ENCODE assay signal across 8 mouse cellular contexts in the genomic region with DNA sequence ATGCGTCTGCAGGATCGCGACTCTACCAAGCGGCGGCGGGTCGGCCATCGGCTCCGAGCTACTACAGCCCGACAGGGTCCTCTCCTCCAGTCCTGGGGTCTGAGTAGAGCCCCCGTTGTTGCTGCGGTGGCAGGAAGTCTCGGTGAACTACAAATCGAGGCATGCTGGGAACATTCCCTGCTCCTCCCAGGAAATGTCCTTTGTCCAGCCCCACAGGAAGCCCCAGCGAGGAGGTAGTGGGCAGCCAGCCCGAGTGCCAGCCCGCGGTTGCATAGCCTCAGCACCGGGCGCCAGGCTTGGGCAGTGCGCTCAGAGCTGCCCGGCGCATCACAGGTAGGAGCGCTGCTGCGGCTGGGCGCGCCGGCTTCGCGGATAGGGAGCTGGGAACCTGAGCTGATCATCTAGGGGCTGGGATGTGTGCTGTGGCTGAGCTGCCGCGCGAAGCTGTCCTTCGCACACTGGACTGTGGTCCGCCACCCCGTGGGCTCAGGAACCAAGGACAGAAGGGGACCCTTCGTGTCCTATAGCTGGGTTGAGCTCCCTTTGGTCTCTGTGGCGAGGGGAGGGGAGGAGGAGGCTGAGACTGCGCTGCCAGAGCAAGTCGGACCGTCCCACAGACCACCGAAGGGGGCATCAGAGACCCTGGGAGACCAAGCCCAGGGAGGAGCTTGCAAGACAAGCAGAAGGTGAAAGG. TPM values are rescaled to one million over a fixed set of nuclear protein-coding genes. Genes with fewer than 3 reads are reported as not detected.
DNase-seq lines count a peak whose midpoint lies in the region; ATAC-seq and TF ChIP-seq lines count a peak whose summit lies in the region.

Gene Zfp697, plus strand, starts transcription at position 216 of the 694 bp plus-strand sequence.

- H3K4me1 ChIP-seq in hindbrain, embryonic 14.5 days (replicated peaks; ENCODE audit: control insufficient read depth, insufficient read depth, low read length) = peaks cover 25% of the 10 kb centered on the region

- peak within 1 kb of the TSS; percentile 84 for H3K4me2 ChIP-seq in hindbrain, embryonic 14.5 days (replicated peaks)

- peak; percentile 85 to 94 for DNase-seq in adrenal gland, adult (ENCODE audit: inconsistent age in 2 of 2, low spot score in 1 of 2)
- DNase-seq in cerebellum, postnatal 36 days = peak; percentile 89 to 91
- peak; percentile 86 for DNase-seq in gastrocnemius, adult 2 months
- DNase-seq in hindbrain, embryonic 14.5 days (ENCODE audit: low spot score) = peak; percentile 78
- DNase-seq in layer of hippocampus, postnatal 25 days (ENCODE audit: extremely low spot score in 1 of 2, low spot score in 1 of 2) = peak; percentile 69 to 74
- peak; percentile 88 for DNase-seq in lung, postnatal 10 days
- DNase-seq in retina, adult 2 months (ENCODE audit: low read depth, low spot score) = peak; percentile 6
- no peak for DNase-seq in spleen, adult 12 weeks (ENCODE audit: low spot score)

- under 1% methylated on average over 42 of the region's 42 CpGs for WGBS in hindbrain, embryonic 14.5 days

- peak within 1 kb of the TSS; percentile 79 for H3K27ac ChIP-seq in gastrocnemius, adult 2 months
- peak within 1 kb of the TSS; percentile 84 for H3K27ac ChIP-seq in hindbrain, embryonic 14.5 days

- H3K36me3 ChIP-seq in hindbrain, embryonic 14.5 days (replicated peaks; ENCODE audit: control insufficient read depth, insufficient read depth) = no peaks in the 10 kb centered on the region

- intact Hi-C loops in gastrocnemius, adult 2 months (cut with DNase I) = loop anchor here (5.0 kb wide), 1 partner anchor 35 kb away; no protein-coding TSS in a partner anchor

- ATAC-seq in hindbrain, embryonic 14.5 days (ENCODE audit: low FRiP score) = peak; percentile 95

- TF ChIP-seq CTCF in gastrocnemius, adult 2 months (IDR thresholded peaks at IDR 0.05) = no peak

- H3K9ac ChIP-seq in hindbrain, embryonic 14.5 days = peak within 1 kb of the TSS; percentile 74

- H3K9me3 ChIP-seq in hindbrain, embryonic 14.5 days (ENCODE audit: control insufficient read depth, low read length) = no peaks in the 10 kb centered on the region

- no peaks in the 10 kb centered on the region for H3K27me3 ChIP-seq in hindbrain, embryonic 14.5 days (ENCODE audit: control insufficient read depth, insufficient read depth, low read length)

- H3K4me3 ChIP-seq in gastrocnemius, adult 2 months = peak within 1 kb of the TSS; percentile 86
- peak within 1 kb of the TSS; percentile 52 for H3K4me3 ChIP-seq in hindbrain, embryonic 14.5 days (replicated peaks; ENCODE audit: low read length)

RNA-seq across cellular contexts. Expression of gene Zfp697, which starts in this region (rescaled TPM):
- 1 to 10 TPM; 1.1 to 1.6 TPM for total RNA-seq in gastrocnemius, adult 2 months (2021)
- polyA plus RNA-seq in hindbrain, embryonic 14.5 days (2014; fragmentation: Nextera tagmentation; extraction: Ambion mirVana) = 20.6 and 21.5 TPM in 2 replicates
- total RNA-seq in layer of hippocampus, postnatal 25 days (2021) = 10 to 100 TPM; 24.0 to 27.7 TPM

Comparison
In these comparisons a context has a peak if more than half of its experiments do, and no peak if none do; other contexts are left out.
1. RNA of gene Zfp697 (total RNA-seq): 24.0 to 27.7 TPM in layer of hippocampus, postnatal 25 days; 1.1 to 1.6 TPM in gastrocnemius, adult 2 months; every median in the first group is over 4 times any median in the second.